Mouse (Mus musculus) megakaryocyte, embryonic 14.5 days (primary cell): ENCODE measurements at regions not wholly inside any gene's neighbourhood (a gene's known extent, or its start where the extent isn't known, plus 50 kb on each side); places are given as distances from the start of the nearest gene placed in this dataset.
"Not testable (repeated sequence)": the region's sequence is repeated elsewhere in the genome, so short reads cannot be mapped to it uniquely, and the experiment has no call there.

ENCODE experiments used
- FLI1 ChIP-seq: IDR thresholded peaks from 2 replicates; pipeline ENCODE4 v1.6.1; 2012; ENCODE audit warnings: low read length, inconsistent platforms, mixed read lengths
- GATA1 ChIP-seq: IDR thresholded peaks from 3 replicates; pipeline ENCODE4 v1.6.1; 2012; ENCODE audit warnings: mixed read lengths, low read length, inconsistent platforms, borderline replicate concordance

DNA sequence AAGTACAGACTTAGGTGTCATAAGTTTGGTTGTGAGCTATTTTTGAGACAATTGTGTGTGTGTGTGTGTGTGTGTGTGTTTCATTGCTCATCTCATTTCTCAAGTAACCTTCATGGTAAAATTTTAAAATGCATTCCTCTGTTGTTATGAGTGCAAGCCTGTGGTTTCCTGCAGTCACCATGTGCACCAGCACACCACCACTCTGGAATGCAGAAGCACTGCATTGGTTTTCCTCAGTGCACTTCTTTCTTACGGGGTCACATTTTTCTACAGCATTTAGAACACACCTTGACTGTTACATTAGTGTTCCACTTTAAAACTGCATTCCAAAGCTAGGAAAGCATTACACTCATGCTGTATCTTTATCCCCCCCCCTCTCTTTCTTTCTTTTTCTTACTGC lies 446.2 kb upstream of the Olfr1507 start:
- not testable (repeated sequence) for TF ChIP-seq GATA1, FLI1
